Mouse (Mus musculus): ENCODE data around the gene Atp2b1.

- no peak for TF ChIP-seq CTCF (IDR thresholded peaks at IDR 0.05; ENCODE audit: control insufficient read depth, insufficient read depth, low read length)
- no peak for TF ChIP-seq POLR2A (IDR thresholded peaks at IDR 0.05; ENCODE audit: borderline replicate concordance, control insufficient read depth, low read depth, low read length)
Measured at GRCm38 (mm10) chr10:98947206-98947605, 33.0 kb downstream of the Atp2b1 start.

Measured in bone marrow, adult 2 months (tissue).